Mouse (Mus musculus) retina, adult 2 months (tissue): Measurements from ENCODE around the gene Nudt16l1.

Experiments
- DNase-seq: peaks from one replicate; pipeline ENCODE4 v3.0.0-alpha.2; 2012; ENCODE audit warnings: low read depth, low spot score

Gene Nudt16l1

DNA sequence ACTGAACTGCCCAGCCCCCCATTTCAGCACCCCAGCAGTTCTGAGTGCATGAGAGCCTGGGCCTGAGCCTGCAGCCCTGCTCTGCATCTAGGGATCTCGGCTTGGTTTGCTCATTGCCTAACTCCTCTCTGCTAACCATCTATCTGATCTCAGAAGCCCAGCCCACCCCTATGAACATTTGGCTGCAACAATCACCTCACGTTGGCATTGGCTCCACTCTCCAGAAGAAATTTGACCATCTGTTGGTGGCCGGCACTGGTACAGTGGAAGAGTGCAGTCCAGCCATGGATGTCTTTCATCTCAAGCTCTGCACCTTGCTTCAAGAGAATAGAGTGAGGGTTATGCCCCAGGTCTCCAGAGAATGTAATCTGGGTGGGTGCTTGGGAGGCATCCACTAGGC is 18.9 kb downstream of the Nudt16l1 start:
- DNase-seq: no peak

DNA sequence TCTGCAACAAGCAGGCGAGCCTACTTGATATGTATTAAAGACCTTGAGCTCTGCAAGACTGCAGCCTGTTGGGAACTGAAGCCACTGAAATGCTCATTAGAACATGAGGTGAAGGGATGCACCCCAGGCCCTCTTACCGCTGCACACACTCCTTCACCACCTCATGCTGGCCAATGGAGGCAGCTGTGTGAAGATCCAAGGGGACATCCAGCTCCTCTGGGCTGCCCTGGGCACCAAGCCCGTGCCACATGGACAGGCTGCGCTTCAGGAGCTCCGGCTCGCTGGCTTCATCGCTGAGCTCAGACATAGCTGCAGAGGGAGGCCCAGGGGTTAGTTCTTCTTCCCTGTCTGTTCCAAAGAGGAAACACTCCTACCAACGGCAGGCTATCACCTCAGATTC is 21.7 kb downstream of the Nudt16l1 start:
- no peak for DNase-seq

DNA sequence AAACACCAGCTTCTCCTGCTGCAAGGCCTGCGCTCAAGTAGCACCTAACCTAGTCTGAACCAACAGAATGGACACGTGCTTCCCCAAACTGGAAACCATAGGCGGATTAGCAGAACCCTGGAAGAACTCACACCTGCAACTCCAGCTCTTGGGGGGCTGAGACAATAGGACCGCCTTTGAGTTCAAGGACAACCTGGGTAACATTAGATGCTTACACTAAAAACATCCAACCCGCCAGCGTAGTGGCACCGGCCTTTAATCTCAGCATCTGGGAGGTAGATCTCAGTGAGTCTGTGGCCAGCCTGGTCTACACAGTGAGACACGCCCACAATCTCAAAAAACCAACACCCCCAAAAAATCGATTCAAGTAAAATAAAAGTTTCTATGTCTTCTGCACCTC is 24.8 kb downstream of the Nudt16l1 start:
- no peak for DNase-seq

DNA sequence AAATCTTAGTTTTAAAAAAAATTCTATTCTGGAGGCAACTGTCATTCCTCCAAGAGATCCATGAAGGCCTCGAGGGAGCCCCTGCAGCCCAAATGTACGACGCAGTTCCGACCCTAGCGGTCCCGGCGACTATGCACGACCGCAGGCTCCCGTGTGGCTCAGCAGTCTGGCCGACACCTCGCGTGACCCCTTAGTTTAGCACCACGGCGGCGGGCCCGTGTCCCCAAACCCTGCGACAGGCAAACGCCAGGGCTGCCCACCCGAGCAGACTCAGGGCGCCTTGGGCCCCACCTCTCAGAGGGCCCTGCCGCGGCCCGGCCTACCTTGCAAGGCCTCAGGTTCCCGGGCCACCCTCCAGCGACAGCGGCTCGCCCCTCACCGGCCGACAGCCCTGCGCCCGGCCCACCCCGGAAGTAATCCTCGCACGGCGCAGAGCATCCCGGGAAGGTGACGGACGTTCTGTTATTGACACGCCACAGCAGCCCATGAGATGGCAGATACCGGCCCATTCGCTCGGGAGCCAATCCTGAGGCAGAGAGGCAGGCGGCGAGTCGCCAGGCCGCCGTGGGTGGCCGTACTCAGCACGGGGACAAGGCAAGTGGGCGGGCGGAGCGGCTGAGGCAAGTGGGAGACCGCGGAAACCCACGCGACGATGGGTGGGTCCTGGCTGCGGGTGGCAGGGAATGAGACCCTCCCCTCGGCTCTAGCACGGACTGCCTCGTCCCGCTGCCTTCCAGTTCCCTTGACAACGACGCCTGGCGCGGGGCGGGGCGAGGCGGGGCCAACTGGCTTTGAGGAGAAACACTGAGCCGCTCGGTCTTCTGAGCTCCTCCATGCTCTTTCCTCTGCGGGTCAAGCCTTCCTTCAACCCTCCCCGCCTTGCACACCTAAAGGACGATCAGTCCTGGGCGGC is 25.5 kb downstream of the Nudt16l1 start, which contains the start of gene Anks3:
TSS of gene Anks3 (minus strand) at position 409 of the 913 bp plus-strand sequence.
- DNase-seq: peak; percentile 82

DNA sequence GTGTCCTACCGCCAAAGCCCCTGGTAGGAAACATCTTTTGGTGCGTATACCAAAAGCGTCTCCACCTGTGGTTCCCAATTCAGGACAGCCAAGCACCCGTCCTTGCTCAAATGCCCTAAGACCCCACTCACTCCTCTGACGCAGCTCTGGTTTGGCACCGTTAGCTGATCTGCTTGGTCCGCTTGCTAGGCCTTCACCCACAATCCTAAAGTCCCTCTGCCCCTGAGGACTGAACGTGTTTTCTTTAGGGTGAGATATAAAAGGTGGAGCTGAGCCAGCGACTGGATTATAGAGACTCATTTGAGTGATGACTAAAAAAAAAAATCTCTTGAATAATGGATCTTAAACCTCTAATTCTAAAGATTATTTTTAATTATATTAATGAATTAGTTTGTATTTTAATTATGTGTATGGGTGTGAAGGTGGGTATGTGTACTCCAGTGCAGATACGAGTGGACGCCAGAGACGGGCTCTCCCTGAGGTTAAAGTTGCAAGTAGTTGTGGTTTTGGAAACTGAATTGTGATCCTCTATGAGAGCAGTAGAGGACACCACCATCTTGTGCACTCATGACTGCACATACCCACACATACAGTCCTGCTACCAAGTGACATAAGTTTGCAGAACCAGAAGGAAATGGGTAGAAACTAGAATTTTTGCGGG is 26.3 kb downstream of the Nudt16l1 start:
- no peak for DNase-seq

DNA sequence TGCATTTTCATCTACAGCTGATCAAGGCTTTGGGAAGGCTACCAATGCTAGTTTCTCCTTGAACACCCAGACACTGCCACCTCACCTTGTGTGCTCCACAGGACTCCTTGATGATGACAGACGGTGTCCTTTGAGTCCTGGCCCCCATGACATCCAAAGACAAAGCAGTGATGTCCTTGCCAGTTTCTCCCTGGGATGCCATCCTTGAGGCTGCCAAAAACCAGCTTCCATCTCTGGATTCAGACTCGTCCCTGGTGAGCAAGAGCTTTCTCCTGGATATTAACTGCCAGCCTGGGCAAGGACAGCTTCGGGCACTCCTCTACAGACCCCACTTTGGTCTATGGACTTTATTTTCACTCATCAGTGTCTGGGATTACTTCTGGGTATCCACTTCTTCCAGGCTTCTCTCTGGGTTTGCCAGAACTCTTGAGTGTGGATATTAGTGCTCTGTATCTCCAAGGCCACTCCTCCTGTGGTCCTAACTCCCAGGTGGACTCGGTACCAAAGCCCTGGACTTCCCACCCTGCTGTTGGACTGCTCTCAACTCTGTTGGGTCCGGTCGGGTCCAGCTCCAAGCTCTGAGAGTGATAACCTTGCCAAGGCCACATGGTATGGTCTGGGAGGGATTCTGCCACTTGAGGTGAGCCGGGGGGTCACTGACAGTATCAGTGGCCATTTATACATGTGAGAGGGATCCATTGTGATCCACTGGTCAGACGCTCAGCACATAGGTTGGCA is 27.0 kb downstream of the Nudt16l1 start:
- no peak for DNase-seq

DNA sequence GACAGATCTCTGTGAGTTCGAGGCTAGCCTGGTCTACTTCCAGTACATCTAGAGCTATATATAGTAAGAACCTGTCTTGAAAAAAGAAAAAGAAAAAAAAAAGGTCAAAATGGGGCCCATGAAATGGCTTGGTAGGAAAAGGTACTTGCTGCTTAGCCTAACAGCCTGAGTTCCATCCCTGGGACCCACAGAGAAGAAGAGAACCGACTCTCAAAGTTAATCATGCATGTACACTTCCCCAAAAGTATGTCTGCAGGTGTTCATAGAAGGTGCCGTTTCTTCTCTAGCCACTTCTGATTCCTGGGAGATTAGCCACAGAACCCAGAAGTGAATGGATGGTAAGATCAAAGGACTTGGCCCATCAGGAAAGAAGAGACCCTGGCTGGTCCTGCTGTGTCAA is 29.9 kb downstream of the Nudt16l1 start:
- DNase-seq: no peak

DNA sequence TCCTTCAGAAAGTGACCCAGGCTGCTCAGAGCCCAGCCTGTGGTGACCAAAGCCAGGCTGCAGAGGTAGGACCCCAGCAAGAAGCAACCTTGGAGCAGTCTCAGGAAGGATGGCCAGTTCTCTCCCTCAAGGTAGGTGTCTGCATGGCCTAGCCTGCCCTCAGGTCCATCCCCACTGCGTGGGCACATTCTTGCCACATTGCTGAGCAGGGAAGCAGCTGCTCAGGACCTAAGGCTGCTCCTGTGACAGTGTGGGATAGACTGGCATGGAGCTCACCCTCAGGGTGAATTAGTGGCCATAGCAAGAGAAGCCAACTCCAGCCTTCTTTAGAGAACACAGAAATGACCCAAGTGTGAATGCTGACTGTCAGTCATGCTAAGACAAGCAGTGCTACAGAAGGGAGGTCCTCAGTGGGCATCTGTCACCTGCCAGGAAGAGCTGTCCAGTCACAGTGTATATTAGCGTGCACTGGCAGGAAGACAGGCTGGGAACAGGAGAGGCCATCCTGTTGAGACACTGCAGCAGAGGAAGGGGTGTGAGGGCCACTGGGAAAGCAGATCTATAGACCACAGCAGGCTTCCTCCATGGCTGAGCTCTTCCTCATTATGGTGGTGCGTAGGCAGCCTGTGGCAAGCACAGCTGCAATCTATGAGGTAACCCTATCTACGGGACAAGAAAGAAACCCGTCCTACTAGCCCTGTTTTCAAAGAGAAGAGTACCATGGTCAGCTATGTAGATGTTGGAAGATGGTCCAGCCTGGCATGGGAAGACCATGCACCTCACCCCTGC is 30.7 kb downstream of the Nudt16l1 start:
- DNase-seq: no peak

DNA sequence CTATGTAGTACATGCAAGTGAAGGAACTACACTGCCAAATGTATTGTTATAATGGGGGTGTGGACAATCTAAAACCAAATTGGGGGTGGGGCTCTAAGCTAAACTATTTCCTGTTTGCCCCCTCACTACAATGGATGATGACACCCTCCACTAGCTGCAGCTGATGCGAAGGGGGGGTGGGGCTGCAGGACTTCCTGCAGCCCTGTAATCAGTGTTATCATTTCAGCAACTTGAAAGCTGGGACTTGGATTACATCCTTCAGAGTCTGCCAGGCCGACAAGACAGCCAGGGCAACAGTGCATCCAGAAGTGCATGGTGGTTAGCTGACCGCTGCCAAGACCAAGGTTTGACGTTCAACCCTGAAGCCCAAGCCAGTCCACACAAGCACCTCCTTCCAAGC is 33.1 kb downstream of the Nudt16l1 start:
- no peak for DNase-seq

DNA sequence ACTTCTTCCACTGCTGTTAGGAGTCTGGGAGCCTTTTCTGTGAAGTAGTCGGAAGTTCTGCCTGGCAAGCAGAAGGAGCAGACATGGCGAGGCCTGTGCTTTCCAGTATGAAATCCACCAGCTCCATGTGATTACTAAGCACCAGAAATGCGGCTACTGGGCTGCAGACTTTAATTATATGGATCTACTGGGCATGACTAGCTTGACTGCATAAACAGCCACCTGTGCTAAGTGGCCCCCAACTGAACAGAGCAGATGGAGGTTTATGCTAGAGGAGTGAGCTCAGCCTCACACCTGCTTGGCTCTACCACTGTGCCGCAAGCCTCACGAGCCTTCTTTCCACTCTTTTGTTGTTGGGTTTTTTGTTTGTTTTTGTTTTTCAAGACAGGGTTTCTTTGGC is 36.0 kb downstream of the Nudt16l1 start:
- DNase-seq: no peak

DNA sequence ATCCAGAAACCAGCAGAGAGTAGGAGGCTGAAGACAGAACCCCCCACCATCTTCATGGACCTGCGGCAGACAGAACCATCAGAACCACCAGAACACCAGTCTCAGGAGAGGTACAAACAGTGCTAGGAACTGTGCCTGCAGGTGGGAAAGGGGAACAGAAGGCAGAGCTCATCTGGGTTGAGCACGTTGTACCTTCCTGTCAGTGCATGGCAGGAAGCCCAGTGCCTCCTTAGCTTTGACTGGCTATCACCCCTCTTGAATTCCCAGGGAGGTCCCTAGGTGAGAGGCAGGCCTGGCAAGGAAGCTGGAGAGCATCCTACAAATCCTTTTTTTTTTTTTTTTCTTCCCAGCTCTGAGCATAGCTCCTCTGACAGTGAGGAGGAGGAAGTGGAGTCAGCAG is 37.6 kb downstream of the Nudt16l1 start:
- DNase-seq: no peak

DNA sequence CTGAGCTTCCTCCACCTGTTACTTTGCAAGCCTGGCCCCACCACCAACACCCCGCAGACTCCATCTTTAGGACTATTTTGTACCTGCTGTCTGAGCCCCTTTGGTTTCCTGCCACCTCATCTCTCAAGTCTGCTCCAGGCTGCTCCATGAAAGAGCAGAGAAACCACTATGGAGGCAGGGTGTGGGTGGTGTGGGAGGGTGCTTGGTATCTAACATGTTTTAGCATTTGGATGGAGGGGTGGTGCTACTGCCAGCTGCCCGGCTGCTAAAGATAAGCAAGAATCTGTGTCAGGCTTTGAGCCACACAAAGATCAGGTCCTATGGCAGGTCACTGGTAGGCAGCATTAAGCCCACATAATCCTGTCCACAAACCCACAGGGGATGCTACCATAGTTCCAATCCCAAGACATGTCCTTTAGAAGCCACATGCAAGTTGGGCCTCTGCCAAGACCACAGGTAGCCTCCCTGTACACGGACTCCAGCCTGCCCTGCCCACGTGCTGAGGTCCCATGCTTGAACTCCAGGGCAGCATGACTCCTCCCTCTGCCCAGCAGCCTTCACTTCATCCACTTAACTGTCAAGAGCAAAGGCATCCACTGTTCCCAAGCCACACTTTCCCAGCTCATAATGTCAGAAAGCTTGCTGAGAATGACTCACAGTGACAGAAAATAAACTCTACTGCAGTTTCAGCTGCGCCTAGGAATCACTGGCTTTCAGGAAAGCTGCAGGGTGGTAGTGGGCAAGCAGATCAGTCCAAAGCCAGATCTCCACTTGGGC is 39.9 kb downstream of the Nudt16l1 start:
- DNase-seq: no peak

DNA sequence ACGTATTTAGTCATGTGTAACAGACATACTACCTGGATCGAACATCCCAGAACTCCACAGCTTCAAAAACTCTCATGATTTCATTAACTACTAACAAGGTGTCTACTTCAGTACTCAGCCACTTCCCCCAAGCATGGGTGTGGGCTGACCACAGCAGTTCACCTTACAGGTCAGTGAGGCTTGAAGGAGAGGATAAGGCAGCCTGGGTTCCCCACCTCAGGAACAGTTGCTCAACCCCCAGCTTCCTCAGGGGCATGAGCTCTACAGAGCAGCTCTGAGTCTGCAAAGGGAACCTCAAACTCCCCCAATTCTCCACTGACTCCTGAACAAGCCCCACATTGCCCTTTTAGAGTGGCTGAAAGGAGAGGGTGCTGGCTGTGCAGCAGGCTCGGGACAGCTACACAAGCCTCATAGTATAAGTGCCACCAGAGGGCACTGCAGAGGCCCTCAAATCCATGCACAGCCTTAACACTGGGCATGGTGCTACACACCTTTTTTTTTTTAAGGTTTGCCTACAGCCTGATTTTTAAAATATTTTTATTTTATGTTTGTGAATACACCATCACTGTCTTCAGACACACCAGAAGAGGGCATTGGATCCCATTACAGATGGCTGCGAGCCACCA is 41.3 kb downstream of the Nudt16l1 start:
- peak; percentile 18 for DNase-seq

DNA sequence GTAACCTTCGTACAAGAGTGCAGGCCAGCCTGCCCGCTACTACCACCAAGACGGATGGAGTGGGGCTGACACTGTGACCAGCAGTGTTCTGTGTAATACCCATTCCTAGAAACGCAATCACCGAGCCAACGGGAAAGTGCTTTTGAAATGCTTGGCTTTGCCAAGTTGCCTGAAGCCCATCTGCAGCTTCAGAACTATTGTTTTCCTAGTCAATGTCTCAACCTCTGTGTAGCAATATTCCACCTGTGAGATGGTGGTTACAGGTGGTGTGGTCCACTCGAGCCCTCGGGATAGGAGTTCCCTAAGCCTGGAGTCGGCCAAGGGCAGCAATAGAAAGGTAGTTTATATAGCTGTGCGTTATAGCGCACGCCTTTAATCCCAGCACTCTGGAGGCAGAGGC is 46.2 kb downstream of the Nudt16l1 start:
- DNase-seq: no peak
